Mouse (Mus musculus) kidney, embryonic 16.5 days (tissue): ENCODE results near the gene Slc22a4. TPM values are rescaled to one million over a fixed set of nuclear protein-coding genes. Genes with fewer than 3 reads are reported as not detected.
A peak's percentile ranks its signal among the peaks of the same experiment; 100 is the strongest.

Experiments used
- ATAC-seq: fragments of 200-750 bp; cut with Nextera tagmentation; 2 replicates; pipeline ENCODE4 v1.8.0; 2017; ENCODE audit warnings: moderate TSS enrichment; ENCODE audit not compliant: low FRiP score, low TSS enrichment
- H3K27ac ChIP-seq: fragments of 300-500 bp; sonication (generic); 2 replicates; pipeline ENCODE4 v1.5.1; 2014; ENCODE audit warnings: low read length
- H3K27me3 ChIP-seq: fragments of 300-500 bp; sonication (generic); 2 replicates; pipeline ENCODE4 v1.6.1; 2014; ENCODE audit warnings: low read length, control low read depth, mixed read lengths; ENCODE audit not compliant: insufficient read depth
- H3K36me3 ChIP-seq: fragments of 300-500 bp; sonication (generic); 2 replicates; pipeline ENCODE4 v1.6.1; 2014; ENCODE audit warnings: low read length, control low read depth, mixed read lengths; ENCODE audit not compliant: insufficient read depth
- H3K4me1 ChIP-seq: fragments of 300-500 bp; sonication (generic); 2 replicates; pipeline ENCODE4 v1.6.1; 2014; ENCODE audit warnings: low read length, control low read depth, mixed read lengths; ENCODE audit not compliant: insufficient read depth
- H3K4me2 ChIP-seq: fragments of 300-500 bp; sonication (generic); replicated peaks from 2 replicates; pipeline ENCODE4 v1.6.1; 2014; ENCODE audit warnings: low read depth, low read length
- H3K4me3 ChIP-seq: fragments of 300-500 bp; sonication (generic); 2 replicates; pipeline ENCODE4 v1.5.1; 2014; ENCODE audit warnings: mild to moderate bottlenecking, low read length
- H3K9ac ChIP-seq: fragments of 300-500 bp; sonication (generic); replicated peaks from 2 replicates; pipeline ENCODE4 v1.6.1; 2014; ENCODE audit warnings: low read length
- H3K9me3 ChIP-seq: fragments of 300-500 bp; sonication (generic); 2 replicates; pipeline ENCODE4 v1.6.1; 2016; ENCODE audit warnings: low read length, control low read depth
- WGBS: fragments of 180-500 bp; shearing (Covaris S2); extraction: QIAGEN DNeasy Blood & Tissue Kit; methylation state at CpG from one replicate; pipeline ENCODE4 v1.1.7; 2014; 5-methylcytosine and 5-hydroxymethylcytosine counted together
- polyA plus RNA-seq: library from polyadenylated mRNA; unstranded; fragments of >200 nt; fragmentation: Nextera tagmentation; extraction: Ambion mirVana; gene quantifications from 2 replicates; pipeline ENCODE4 v1.2.1, GENCODE M21; 2015

Slc22a4 gene
- polyA plus RNA-seq, 1 experiment from 2014 or later = 1.00 TPM

DNA sequence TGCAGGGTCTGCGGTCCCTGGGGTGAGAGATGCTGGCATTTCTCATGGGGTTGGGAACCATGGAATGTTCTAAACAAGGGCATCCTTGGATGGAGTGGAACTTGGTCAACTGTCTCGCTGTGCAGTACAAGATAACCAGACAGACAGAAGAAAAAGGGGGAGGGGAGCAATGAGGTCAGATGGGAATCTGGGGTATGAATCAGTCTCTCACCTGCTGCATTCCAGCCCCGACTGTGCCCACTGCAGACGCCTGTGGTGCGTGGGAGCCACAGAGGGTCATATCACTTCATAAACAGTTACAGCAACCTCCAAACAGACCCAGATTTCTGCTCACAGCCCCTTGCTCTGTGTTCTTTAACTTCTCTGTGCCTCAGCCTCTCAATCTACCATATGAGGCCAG is 38.5 kb upstream of the Slc22a4 start:
- no peak overlapping the region for H3K9ac ChIP-seq
- H3K4me3 ChIP-seq = no peak overlapping the region
- H3K4me2 ChIP-seq = no peak overlapping the region
- H3K9me3 ChIP-seq = no peaks in the 10 kb centered on the region
- WGBS = 52% methylated on average over 5 of the region's 5 CpGs
- no peaks in the 10 kb centered on the region for H3K36me3 ChIP-seq
- ATAC-seq = no peak
- H3K27me3 ChIP-seq = no peaks in the 10 kb centered on the region
- peaks cover 34% of the 10 kb centered on the region for H3K4me1 ChIP-seq
- no peak overlapping the region for H3K27ac ChIP-seq

- no peak overlapping the region for H3K4me3 ChIP-seq
- 70% methylated on average over 4 of the region's 4 CpGs for WGBS
- H3K4me2 ChIP-seq = no peak overlapping the region
- H3K27me3 ChIP-seq = no peaks in the 10 kb centered on the region
- H3K9ac ChIP-seq = no peak overlapping the region
- H3K4me1 ChIP-seq = peaks cover 37% of the 10 kb centered on the region
- H3K27ac ChIP-seq = no peak overlapping the region
- H3K36me3 ChIP-seq = no peaks in the 10 kb centered on the region
- H3K9me3 ChIP-seq = no peaks in the 10 kb centered on the region
- no peak for ATAC-seq
Observed at GRCm38 (mm10) chr11:54065915-54066178, 38.0 kb upstream of the Slc22a4 start.

GRCm38 (mm10) chr11:54065106-54065914 is 37.4 kb upstream of the Slc22a4 start:
- ATAC-seq = no peak
- H3K27ac ChIP-seq = no peak overlapping the region
- H3K27me3 ChIP-seq = no peaks in the 10 kb centered on the region
- H3K36me3 ChIP-seq = no peaks in the 10 kb centered on the region
- WGBS = 85% methylated on average over 12 of the region's 12 CpGs
- H3K9me3 ChIP-seq = no peaks in the 10 kb centered on the region
- peaks cover 42% of the 10 kb centered on the region for H3K4me1 ChIP-seq
- H3K9ac ChIP-seq = no peak overlapping the region
- no peak overlapping the region for H3K4me3 ChIP-seq
- no peak overlapping the region for H3K4me2 ChIP-seq

DNA sequence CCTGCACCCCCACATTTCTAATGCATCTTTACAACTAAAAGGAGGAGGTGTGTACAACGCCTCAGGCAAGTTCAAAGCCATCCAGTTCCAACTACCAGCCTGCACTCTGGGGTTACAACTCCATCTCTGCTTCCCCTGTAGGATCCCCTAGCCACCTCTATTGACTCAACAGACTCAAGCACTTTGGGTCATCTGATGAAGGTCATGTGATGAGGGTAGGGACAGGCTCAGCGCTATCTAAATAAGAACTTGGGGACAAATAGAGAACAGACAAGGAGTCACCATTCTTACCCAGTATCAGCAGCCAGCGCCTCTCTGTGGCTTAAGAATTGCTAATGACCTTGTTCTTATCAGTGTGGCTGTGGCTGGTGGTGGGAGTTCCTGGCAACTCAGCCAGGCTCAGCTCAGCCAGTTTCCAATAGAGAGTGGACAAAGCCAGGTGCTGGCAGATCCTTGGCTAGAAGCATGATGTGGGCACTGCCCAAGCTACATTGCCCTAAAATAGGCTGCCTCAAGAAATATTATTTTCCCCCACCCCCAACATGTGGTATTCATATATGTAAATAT is 36.6 kb upstream of the Slc22a4 start:
- WGBS = 89% methylated on average over 3 of the region's 3 CpGs
- no peaks in the 10 kb centered on the region for H3K9me3 ChIP-seq
- H3K27ac ChIP-seq = no peak overlapping the region
- ATAC-seq = no peak
- H3K27me3 ChIP-seq = no peaks in the 10 kb centered on the region
- H3K4me1 ChIP-seq = peaks cover 50% of the 10 kb centered on the region
- H3K36me3 ChIP-seq = no peaks in the 10 kb centered on the region
- no peak overlapping the region for H3K4me3 ChIP-seq
- H3K9ac ChIP-seq = no peak overlapping the region
- H3K4me2 ChIP-seq = no peak overlapping the region

- no peaks in the 10 kb centered on the region for H3K9me3 ChIP-seq
- WGBS = 79% methylated on average over 10 of the region's 10 CpGs
- no peaks in the 10 kb centered on the region for H3K36me3 ChIP-seq
- H3K27ac ChIP-seq = no peak overlapping the region
- no peaks in the 10 kb centered on the region for H3K27me3 ChIP-seq
- peaks cover 53% of the 10 kb centered on the region for H3K4me1 ChIP-seq
- no peak overlapping the region for H3K4me2 ChIP-seq
- H3K4me3 ChIP-seq = no peak overlapping the region
- no peak for ATAC-seq
- no peak overlapping the region for H3K9ac ChIP-seq
Observed at GRCm38 (mm10) chr11:54063472-54063775, 35.5 kb upstream of the Slc22a4 start.

- no peak for ATAC-seq
- H3K4me1 ChIP-seq = peaks cover 52% of the 10 kb centered on the region
- 61% methylated on average over 9 of the region's 9 CpGs for WGBS
Observed at GRCm38 (mm10) chr11:54062753-54063471, 35.0 kb upstream of the Slc22a4 start.

GRCm38 (mm10) chr11:54062086-54062752 is 34.3 kb upstream of the Slc22a4 start:
- no peaks in the 10 kb centered on the region for H3K36me3 ChIP-seq
- ATAC-seq = no peak
- H3K4me1 ChIP-seq = peaks cover 47% of the 10 kb centered on the region
- H3K4me2 ChIP-seq = no peak overlapping the region
- H3K27me3 ChIP-seq = no peaks in the 10 kb centered on the region
- peak overlapping the region; percentile 17; the same call in 1 of the 2 replicates for H3K27ac ChIP-seq
- no peak overlapping the region for H3K4me3 ChIP-seq
- H3K9ac ChIP-seq = no peak overlapping the region
- 63% methylated on average over 12 of the region's 12 CpGs for WGBS
- H3K9me3 ChIP-seq = no peaks in the 10 kb centered on the region

More at GRCm38 (mm10) chr11:54062753-54063471, 35.0 kb upstream of the Slc22a4 start:
- Histone ChIP-seq H3K36me3 (no peaks in the 10 kb centered on the region), H3K27me3 (no peaks in the 10 kb centered on the region), H3K27ac (peak overlapping the region; percentile 17; the same call in 1 of the 2 replicates), H3K4me3 (no peak overlapping the region), H3K4me2 (no peak overlapping the region), H3K9ac (no peak overlapping the region), H3K9me3 (no peaks in the 10 kb centered on the region)

- H3K27me3 ChIP-seq = no peaks in the 10 kb centered on the region
- H3K27ac ChIP-seq = peak overlapping the region; percentile 65
- H3K4me3 ChIP-seq = no peak overlapping the region
- peaks cover 38% of the 10 kb centered on the region for H3K4me1 ChIP-seq
- H3K9ac ChIP-seq = no peak overlapping the region
- 13% methylated on average over 9 of the region's 9 CpGs for WGBS
- no peaks in the 10 kb centered on the region for H3K9me3 ChIP-seq
- H3K4me2 ChIP-seq = no peak overlapping the region; the same call in 1 of the 2 replicates
- 0 out of 2 replicates have a peak, but pooled peaks cover 1% of the 10 kb centered on the region for H3K36me3 ChIP-seq
- ATAC-seq = peak; percentile 78
Observed at GRCm38 (mm10) chr11:54060316-54060715, 32.4 kb upstream of the Slc22a4 start.

- WGBS = 25% methylated on average over 1 of the region's 1 CpGs
- peaks cover 38% of the 10 kb centered on the region for H3K4me1 ChIP-seq
- no peak overlapping the region for H3K9ac ChIP-seq
- no peak; the same call in 1 of the 2 replicates for ATAC-seq
- 0 out of 2 replicates have a peak, but pooled peaks cover 2% of the 10 kb centered on the region for H3K36me3 ChIP-seq
- no peaks in the 10 kb centered on the region for H3K9me3 ChIP-seq
- no peak overlapping the region for H3K4me3 ChIP-seq
- H3K27ac ChIP-seq = peak overlapping the region; percentile 43
- H3K4me2 ChIP-seq = no peak overlapping the region
- no peaks in the 10 kb centered on the region for H3K27me3 ChIP-seq
Observed at GRCm38 (mm10) chr11:54059526-54059925, 31.6 kb upstream of the Slc22a4 start.
